Comparison of ENCODE assay signal across 12 mouse cellular contexts in the genomic region with DNA sequence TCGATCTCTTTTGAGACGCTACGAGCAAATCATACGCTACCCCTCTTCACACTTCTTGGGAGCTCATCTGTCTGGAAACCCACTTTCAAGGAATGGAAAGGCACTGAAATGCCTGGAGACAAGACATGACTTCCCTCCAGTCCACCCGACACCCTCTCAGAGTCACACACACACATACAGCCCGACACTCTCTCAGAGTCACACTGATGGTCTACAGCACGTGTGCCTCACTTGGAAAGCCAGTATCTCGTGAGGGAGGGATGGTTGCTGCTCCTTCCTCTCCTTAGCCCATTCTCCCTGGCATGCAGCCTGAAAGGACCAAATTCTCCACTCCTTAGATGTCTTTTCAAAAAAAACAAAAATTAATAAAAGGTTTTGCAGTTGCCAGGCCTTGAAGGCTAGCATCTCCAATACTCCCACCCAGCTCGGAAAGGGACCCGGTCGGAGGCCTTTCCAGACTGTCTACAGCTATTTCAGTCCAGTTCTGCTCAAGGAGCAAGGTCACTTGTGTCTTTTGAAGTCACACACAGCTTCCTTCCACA. TPM values are rescaled to one million over a fixed set of nuclear protein-coding genes. Genes with fewer than 3 reads are reported as not detected.
A peak's percentile ranks its signal among the peaks of the same experiment; 100 is the strongest.
DNase-seq lines count a peak whose midpoint lies in the region; ATAC-seq and TF ChIP-seq lines count a peak whose summit lies in the region.
"Had no signal": no experiment of that assay in that cellular context is flagged by ENCODE, and none has a peak within 500 bp of the region (broad histone marks: within the 10 kb centered on the region; RNA-seq: fewer than 3 reads in every experiment).

No protein-coding gene starts in this region.

- H3K79me2 ChIP-seq in heart, adult 2 months (replicated peaks; ENCODE audit: control insufficient read depth, insufficient read depth, low read length): peaks cover 2% of the 10 kb centered on the region; the same call in 1 of the 2 replicates

- no peak for TF ChIP-seq POLR2A in heart, adult 2 months (IDR thresholded peaks at IDR 0.05; ENCODE audit: insufficient read depth, low read depth, low read length)

- 0 out of 2 replicates have a peak overlapping the region, but pooled peaks have one; percentile 17 for H3K9ac ChIP-seq in heart, embryonic 15.5 days
- no peak overlapping the region for H3K9ac ChIP-seq in heart, adult 2 months (ENCODE audit: low read depth, low read length)
- H3K9ac ChIP-seq in neural tube, embryonic 12.5 days: no peak overlapping the region
- H3K9ac ChIP-seq in hindbrain, embryonic 13.5 days: peak overlapping the region; percentile 46; the same call in 1 of the 2 replicates
- H3K9ac ChIP-seq in stomach, embryonic 14.5 days (replicated peaks; ENCODE audit: low read depth, low read length): no peak overlapping the region

- WGBS in heart, embryonic 15.5 days: 42% methylated on average over 11 of the region's 11 CpGs
- WGBS in heart, adult 2 months: 54% methylated on average over 11 of the region's 11 CpGs
- 78% methylated on average over 11 of the region's 11 CpGs for WGBS in neural tube, embryonic 12.5 days
- 79% methylated on average over 11 of the region's 11 CpGs for WGBS in hindbrain, embryonic 13.5 days
- 50% methylated on average over 11 of the region's 11 CpGs for WGBS in stomach, embryonic 14.5 days

- H3K4me2 ChIP-seq in heart, embryonic 15.5 days: peak overlapping the region; percentile 63
- H3K4me2 ChIP-seq in neural tube, embryonic 12.5 days (replicated peaks): 0 out of 2 replicates have a peak overlapping the region, but pooled peaks have one; percentile 0
- H3K4me2 ChIP-seq in hindbrain, embryonic 13.5 days: peak overlapping the region; percentile 69
- peak overlapping the region; percentile 18 for H3K4me2 ChIP-seq in stomach, embryonic 14.5 days (replicated peaks; ENCODE audit: low read depth, low read length)

- ATAC-seq in heart, embryonic 15.5 days (replicated peaks; ENCODE audit: insufficient number of reproducible peaks, insufficient read depth, low FRiP score, low read depth): 0 out of 2 replicates have a peak, but pooled peaks have one; percentile 56
- ATAC-seq in neural tube, embryonic 12.5 days (ENCODE audit: low FRiP score, low read depth): no peak
- ATAC-seq in hindbrain, embryonic 13.5 days (ENCODE audit: low FRiP score): no peak
- ATAC-seq in stomach, embryonic 14.5 days (ENCODE audit: insufficient number of reproducible peaks, insufficient read depth, low FRiP score, low read depth): no peak

- DNase-seq in heart, adult 2 months: no peak
- no peak for DNase-seq in neural tube, embryonic 10.5 days (ENCODE audit: extremely low spot score, low spot score)
- DNase-seq in right cerebral cortex, adult 18-20 months: no peak
- no peak for DNase-seq in frontal cortex, postnatal 36 days (ENCODE audit: low spot score in 2 of 2)
- DNase-seq: cerebellum, postnatal 14 days; gastrocnemius, postnatal 14 days; lung, postnatal 4 days; thymus, adult 2 months had no signal

- TF ChIP-seq EP300 in heart, adult 2 months (IDR thresholded peaks at IDR 0.05; ENCODE audit: insufficient read depth, low read depth, low read length): no peak

- H3K36me3 ChIP-seq in heart, embryonic 15.5 days: 0 out of 2 replicates have a peak, but pooled peaks cover 12% of the 10 kb centered on the region
- H3K36me3 ChIP-seq in heart, adult 2 months (ENCODE audit: control insufficient read depth, insufficient read depth, low read length): peaks cover 16% of the 10 kb centered on the region
- H3K36me3 ChIP-seq in neural tube, embryonic 12.5 days: peaks cover 15% of the 10 kb centered on the region; the same call in 1 of the 2 replicates
- peaks cover 18% of the 10 kb centered on the region for H3K36me3 ChIP-seq in hindbrain, embryonic 13.5 days
- H3K36me3 ChIP-seq in stomach, embryonic 14.5 days (ENCODE audit: control insufficient read depth, insufficient read depth, low read length): peaks cover 8% of the 10 kb centered on the region; the same call in 1 of the 2 replicates

- no peak for TF ChIP-seq CTCF in heart, adult 2 months (IDR thresholded peaks at IDR 0.05)

- peaks cover 58% of the 10 kb centered on the region for H3K4me1 ChIP-seq in heart, embryonic 15.5 days (replicated peaks)
- H3K4me1 ChIP-seq in heart, adult 2 months (ENCODE audit: control insufficient read depth, insufficient read depth, low read length): peaks cover 6% of the 10 kb centered on the region
- peaks cover 62% of the 10 kb centered on the region for H3K4me1 ChIP-seq in neural tube, embryonic 12.5 days
- H3K4me1 ChIP-seq in hindbrain, embryonic 13.5 days (replicated peaks): peaks cover 75% of the 10 kb centered on the region
- peaks cover 45% of the 10 kb centered on the region for H3K4me1 ChIP-seq in stomach, embryonic 14.5 days (ENCODE audit: control insufficient read depth, insufficient read depth, low read length)

- no peaks in the 10 kb centered on the region for H3K27me3 ChIP-seq in heart, embryonic 15.5 days
- no peaks in the 10 kb centered on the region for H3K27me3 ChIP-seq in heart, adult 2 months (ENCODE audit: control insufficient read depth, insufficient read depth, low read length)
- H3K27me3 ChIP-seq in neural tube, embryonic 12.5 days (replicated peaks): no peaks in the 10 kb centered on the region
- no peaks in the 10 kb centered on the region for H3K27me3 ChIP-seq in hindbrain, embryonic 13.5 days
- H3K27me3 ChIP-seq in stomach, embryonic 14.5 days (ENCODE audit: control insufficient read depth, insufficient read depth, low read length): no peaks in the 10 kb centered on the region

- H3K9me3 ChIP-seq in heart, embryonic 15.5 days (replicated peaks): no peaks in the 10 kb centered on the region
- no peaks in the 10 kb centered on the region for H3K9me3 ChIP-seq in neural tube, embryonic 12.5 days
- H3K9me3 ChIP-seq in hindbrain, embryonic 13.5 days: no peaks in the 10 kb centered on the region
- H3K9me3 ChIP-seq in stomach, embryonic 14.5 days (ENCODE audit: control insufficient read depth, low read depth, low read length): no peaks in the 10 kb centered on the region

- peak overlapping the region; percentile 47 for H3K27ac ChIP-seq in heart, embryonic 15.5 days
- H3K27ac ChIP-seq in heart, adult 2 months: no peak overlapping the region
- H3K27ac ChIP-seq in neural tube, embryonic 12.5 days: no peak overlapping the region
- no peak overlapping the region for H3K27ac ChIP-seq in hindbrain, embryonic 13.5 days
- H3K27ac ChIP-seq in stomach, embryonic 14.5 days (ENCODE audit: low read length): peak overlapping the region; percentile 27; the same call in 1 of the 2 replicates

- H3K4me3 ChIP-seq in heart, embryonic 15.5 days: no peak overlapping the region
- no peak overlapping the region; the same call in 1 of the 2 replicates for H3K4me3 ChIP-seq in heart, adult 2 months
- no peak overlapping the region for H3K4me3 ChIP-seq in neural tube, embryonic 12.5 days
- H3K4me3 ChIP-seq in hindbrain, embryonic 13.5 days: no peak overlapping the region
- H3K4me3 ChIP-seq in stomach, embryonic 14.5 days (ENCODE audit: low read depth, low read length): no peak overlapping the region

- intact Hi-C loops in heart, adult 2 months (cut with DNase I): no loop called here

RNA-seq across cellular contexts. Expression of a gene that starts 8.6 kb away (rescaled TPM):
- polyA plus RNA-seq in heart, embryonic 15.5 days (2015; fragmentation: Nextera tagmentation; extraction: Ambion mirVana): 21.6 and 22.1 TPM in 2 replicates
- 10 to 100 TPM; 52.8 to 54.7 TPM for total RNA-seq in heart, adult 2 months (2021)
- polyA plus RNA-seq in heart, adult 2 months (2012; rRNA removed): 33.1 and 47.6 TPM in 2 replicates
- polyA plus RNA-seq in neural tube, embryonic 12.5 days (2016; fragmentation: Nextera tagmentation; extraction: Ambion mirVana): 43.9 and 53.7 TPM in 2 replicates
- polyA plus RNA-seq in hindbrain, embryonic 13.5 days (2015; fragmentation: Nextera tagmentation; extraction: Ambion mirVana): 53.6 and 54.9 TPM in 2 replicates
- polyA plus RNA-seq in stomach, embryonic 14.5 days (2014; fragmentation: Nextera tagmentation; extraction: Ambion mirVana): 60.3 and 64.1 TPM in 2 replicates

Comparison
In these comparisons a context has a peak if more than half of its experiments do, and no peak if none do; other contexts are left out.
1. H3K27ac ChIP-seq: peak in heart, embryonic 15.5 days (single experiment) and stomach, embryonic 14.5 days (single experiment); none in heart, adult 2 months (single experiment), neural tube, embryonic 12.5 days (single experiment) and hindbrain, embryonic 13.5 days (single experiment).
2. H3K9ac ChIP-seq: peak in heart, embryonic 15.5 days (single experiment) and hindbrain, embryonic 13.5 days (single experiment); none in heart, adult 2 months (single experiment), neural tube, embryonic 12.5 days (single experiment) and stomach, embryonic 14.5 days (single experiment).
3. H3K4me2 ChIP-seq: peak in every context shown above with its lines; median percentile 69 in hindbrain, embryonic 13.5 days; 63 in heart, embryonic 15.5 days; 18 in stomach, embryonic 14.5 days; 0 in neural tube, embryonic 12.5 days.